Mouse (Mus musculus): ENCODE results near the gene Erc2.

Erc2 gene

DNA sequence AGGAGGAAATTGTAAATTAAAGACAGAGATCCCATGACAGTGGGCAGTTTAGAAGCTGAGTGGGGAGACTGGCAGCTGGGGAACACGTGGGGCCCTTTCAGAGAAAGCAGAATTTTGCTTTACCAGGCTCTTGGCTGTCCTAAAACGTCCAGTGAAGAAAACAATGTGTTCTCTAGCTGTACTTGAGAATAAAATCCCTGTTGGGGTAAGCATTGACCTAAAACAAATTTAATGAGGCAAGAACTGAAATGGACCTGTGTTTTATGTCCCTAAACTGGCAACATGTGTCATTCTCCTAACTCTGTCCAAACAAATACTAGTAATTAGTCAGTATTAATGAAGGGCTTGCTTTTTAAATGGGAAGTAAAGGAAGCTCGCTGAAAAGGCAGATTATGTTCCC lies 617.9 kb downstream of the Erc2 start:
- Histone ChIP-seq H3K4me3 (replicated peaks; ENCODE audit: low read length) (no peak overlapping the region), H3K36me3 (ENCODE audit: insufficient read depth, low read length) (no peaks in the 10 kb centered on the region), H3K4me1 (replicated peaks; ENCODE audit: low read depth, low read length) (peaks cover 16% of the 10 kb centered on the region), H3K9me3 (ENCODE audit: low read length) (no peaks in the 10 kb centered on the region), H3K27me3 (ENCODE audit: insufficient read depth, low read length) (peaks cover 26% of the 10 kb centered on the region)
- no peak for TF ChIP-seq POU5F1 (IDR thresholded peaks at IDR 0.05; ENCODE audit: borderline replicate concordance, low read length)
- TF ChIP-seq NANOG (IDR thresholded peaks at IDR 0.05; ENCODE audit: borderline replicate concordance, low read length), result no peak
- no peak for TF ChIP-seq CTCF (conservative IDR thresholded peaks at IDR 0.05; ENCODE audit: low read length)

DNA sequence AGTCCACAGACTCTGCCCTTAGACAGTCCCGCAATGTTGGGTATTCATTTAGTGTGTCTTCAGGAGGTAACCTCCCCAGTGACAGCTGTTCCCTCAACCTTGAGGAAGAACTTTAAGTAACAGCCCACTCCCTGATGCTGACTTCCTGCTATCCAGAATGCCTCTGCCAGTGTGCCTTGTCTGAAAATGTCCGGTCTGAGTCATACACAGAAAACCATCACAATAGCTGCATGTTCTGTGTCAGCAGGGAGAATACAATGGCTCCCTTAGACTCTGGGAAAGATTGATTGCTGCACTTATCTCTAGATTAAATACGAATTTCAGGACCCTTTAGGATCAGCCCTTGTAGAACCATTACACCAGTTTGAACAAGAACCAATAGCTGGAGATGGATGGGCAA lies 620.5 kb downstream of the Erc2 start:
- H3K27me3 ChIP-seq (ENCODE audit: insufficient read depth, low read length), result peaks cover 26% of the 10 kb centered on the region
- H3K9me3 ChIP-seq (ENCODE audit: low read length), result no peaks in the 10 kb centered on the region

DNA sequence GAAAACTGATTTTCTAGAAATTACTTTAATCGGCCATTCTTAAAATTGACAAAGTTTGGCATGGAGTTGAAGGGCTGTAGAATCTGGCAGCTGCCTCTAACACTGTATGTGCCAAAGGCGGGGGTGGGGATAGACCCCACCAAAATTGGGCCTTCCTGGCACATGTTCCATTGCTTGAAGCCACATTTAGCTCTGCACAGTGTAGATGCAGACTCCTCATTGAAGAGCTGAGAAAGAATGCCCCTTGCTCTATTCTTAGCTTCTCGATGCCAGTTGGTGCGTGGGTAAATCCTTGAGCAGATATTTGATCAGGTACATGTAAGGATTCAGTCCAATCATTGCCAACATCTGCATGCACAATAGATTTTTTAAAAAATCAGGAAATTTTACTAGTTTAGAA lies 621.2 kb downstream of the Erc2 start:
- no peaks in the 10 kb centered on the region for H3K36me3 ChIP-seq (ENCODE audit: insufficient read depth, low read length)
- H3K27me3 ChIP-seq (ENCODE audit: insufficient read depth, low read length), result peaks cover 26% of the 10 kb centered on the region
- no peaks in the 10 kb centered on the region for H3K9me3 ChIP-seq (ENCODE audit: low read length)
- H3K4me1 ChIP-seq (replicated peaks; ENCODE audit: low read depth, low read length), result peaks cover 11% of the 10 kb centered on the region
- no peak overlapping the region for H3K4me3 ChIP-seq (replicated peaks; ENCODE audit: low read length)
- TF ChIP-seq NANOG (IDR thresholded peaks at IDR 0.05; ENCODE audit: borderline replicate concordance, low read length), result no peak
- no peak for TF ChIP-seq POU5F1 (IDR thresholded peaks at IDR 0.05; ENCODE audit: borderline replicate concordance, low read length)
- TF ChIP-seq CTCF (conservative IDR thresholded peaks at IDR 0.05; ENCODE audit: low read length), result no peak

More for the DNA sequence above, 620.5 kb downstream of the Erc2 start:
- Histone ChIP-seq H3K36me3 (ENCODE audit: insufficient read depth, low read length) (no peaks in the 10 kb centered on the region), H3K4me3 (replicated peaks; ENCODE audit: low read length) (no peak overlapping the region), H3K4me1 (replicated peaks; ENCODE audit: low read depth, low read length) (peaks cover 16% of the 10 kb centered on the region)
- TF ChIP-seq POU5F1 (IDR thresholded peaks at IDR 0.05; ENCODE audit: borderline replicate concordance, low read length) (no peak), NANOG (IDR thresholded peaks at IDR 0.05; ENCODE audit: borderline replicate concordance, low read length) (no peak), CTCF (conservative IDR thresholded peaks at IDR 0.05; ENCODE audit: low read length) (no peak)

- Histone ChIP-seq H3K27me3 (ENCODE audit: insufficient read depth, low read length) (no peaks in the 10 kb centered on the region), H3K4me1 (replicated peaks; ENCODE audit: low read depth, low read length) (no peaks in the 10 kb centered on the region), H3K36me3 (ENCODE audit: insufficient read depth, low read length) (no peaks in the 10 kb centered on the region), H3K9me3 (ENCODE audit: low read length) (no peaks in the 10 kb centered on the region), H3K4me3 (replicated peaks; ENCODE audit: low read length) (no peak overlapping the region)
- TF ChIP-seq CTCF (conservative IDR thresholded peaks at IDR 0.05; ENCODE audit: low read length) (no peak), NANOG (IDR thresholded peaks at IDR 0.05; ENCODE audit: borderline replicate concordance, low read length) (no peak), POU5F1 (IDR thresholded peaks at IDR 0.05; ENCODE audit: borderline replicate concordance, low read length) (no peak)
Measured at GRCm38 (mm10) chr14:28262706-28263105, 640.5 kb downstream of the Erc2 start.

DNA sequence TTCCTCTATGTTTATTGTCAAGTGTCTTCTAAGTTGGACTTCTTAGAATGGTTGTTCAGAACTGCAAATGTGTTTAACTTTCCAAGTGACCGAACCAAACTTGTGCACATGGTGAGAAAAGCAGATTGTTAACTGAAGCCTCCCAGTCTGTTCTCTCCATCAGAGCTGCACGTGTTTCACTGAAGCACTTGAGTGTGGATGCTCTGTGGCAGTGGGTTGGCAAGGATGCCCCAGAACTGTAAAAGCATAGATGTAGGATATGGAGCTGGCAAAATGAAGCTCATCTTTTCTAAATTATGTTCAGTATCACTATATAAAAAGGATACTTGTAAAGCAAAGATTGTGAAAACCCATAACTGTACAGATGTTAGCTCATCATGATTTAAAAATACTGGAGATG lies 645.1 kb downstream of the Erc2 start:
- Histone ChIP-seq H3K4me3 (replicated peaks; ENCODE audit: low read length) (no peak overlapping the region), H3K4me1 (replicated peaks; ENCODE audit: low read depth, low read length) (no peaks in the 10 kb centered on the region), H3K27me3 (ENCODE audit: insufficient read depth, low read length) (no peaks in the 10 kb centered on the region), H3K9me3 (ENCODE audit: low read length) (no peaks in the 10 kb centered on the region), H3K36me3 (ENCODE audit: insufficient read depth, low read length) (no peaks in the 10 kb centered on the region)
- TF ChIP-seq CTCF (conservative IDR thresholded peaks at IDR 0.05; ENCODE audit: low read length), result no peak
- no peak for TF ChIP-seq POU5F1 (IDR thresholded peaks at IDR 0.05; ENCODE audit: borderline replicate concordance, low read length)

DNA sequence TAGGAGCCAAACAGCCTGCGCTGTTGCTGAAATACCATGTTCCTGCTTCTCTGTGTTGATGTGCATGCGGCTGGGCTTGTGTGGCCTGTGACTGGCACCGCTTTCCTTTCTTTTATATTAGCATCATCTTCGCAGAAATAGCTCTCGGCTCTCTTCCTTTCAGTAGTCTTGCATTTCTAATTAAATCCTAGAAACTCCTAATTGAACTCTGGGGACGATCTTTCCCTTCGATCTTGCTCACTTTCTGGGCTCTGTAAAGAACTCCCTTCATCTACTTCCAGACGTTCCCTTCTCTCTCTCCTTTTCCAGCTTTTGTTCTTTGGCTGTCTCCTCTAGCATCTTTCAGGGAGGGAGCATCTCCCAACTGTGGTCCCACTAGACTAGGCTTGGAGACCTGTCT lies 649.6 kb downstream of the Erc2 start:
- Histone ChIP-seq H3K36me3 (ENCODE audit: insufficient read depth, low read length) (no peaks in the 10 kb centered on the region), H3K9me3 (ENCODE audit: low read length) (no peaks in the 10 kb centered on the region), H3K27me3 (ENCODE audit: insufficient read depth, low read length) (no peaks in the 10 kb centered on the region), H3K4me3 (replicated peaks; ENCODE audit: low read length) (no peak overlapping the region), H3K4me1 (replicated peaks; ENCODE audit: low read depth, low read length) (no peaks in the 10 kb centered on the region)
- TF ChIP-seq CTCF (conservative IDR thresholded peaks at IDR 0.05; ENCODE audit: low read length) (no peak), POU5F1 (IDR thresholded peaks at IDR 0.05; ENCODE audit: borderline replicate concordance, low read length) (no peak), NANOG (IDR thresholded peaks at IDR 0.05; ENCODE audit: borderline replicate concordance, low read length) (no peak)

DNA sequence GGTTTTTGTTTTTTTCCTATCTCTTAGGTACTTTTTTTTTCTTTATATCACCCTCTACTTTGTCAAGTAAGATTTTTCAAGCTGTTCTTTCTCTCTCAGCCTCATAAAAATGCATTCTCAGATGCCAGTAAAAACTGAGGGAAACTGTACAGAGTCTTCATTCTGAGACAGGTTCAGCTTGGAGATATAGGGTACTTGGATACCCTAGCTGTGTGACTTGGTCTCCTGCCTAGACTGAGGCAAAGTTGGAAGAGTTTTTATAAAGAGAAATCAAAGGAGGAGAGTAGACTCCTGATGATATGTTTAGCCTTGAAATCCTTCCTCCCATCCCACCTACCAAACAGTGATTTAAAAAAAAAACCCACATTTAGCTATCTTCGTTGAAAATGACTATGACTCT lies 651.4 kb downstream of the Erc2 start:
- no peaks in the 10 kb centered on the region for H3K4me1 ChIP-seq (replicated peaks; ENCODE audit: low read depth, low read length)
- H3K36me3 ChIP-seq (ENCODE audit: insufficient read depth, low read length), result no peaks in the 10 kb centered on the region
- TF ChIP-seq NANOG (IDR thresholded peaks at IDR 0.05; ENCODE audit: borderline replicate concordance, low read length), result no peak
- no peak for TF ChIP-seq POU5F1 (IDR thresholded peaks at IDR 0.05; ENCODE audit: borderline replicate concordance, low read length)
- TF ChIP-seq CTCF (conservative IDR thresholded peaks at IDR 0.05; ENCODE audit: low read length), result no peak
- no peaks in the 10 kb centered on the region for H3K27me3 ChIP-seq (ENCODE audit: insufficient read depth, low read length)
- no peak overlapping the region for H3K4me3 ChIP-seq (replicated peaks; ENCODE audit: low read length)
- H3K9me3 ChIP-seq (ENCODE audit: low read length), result no peaks in the 10 kb centered on the region

DNA sequence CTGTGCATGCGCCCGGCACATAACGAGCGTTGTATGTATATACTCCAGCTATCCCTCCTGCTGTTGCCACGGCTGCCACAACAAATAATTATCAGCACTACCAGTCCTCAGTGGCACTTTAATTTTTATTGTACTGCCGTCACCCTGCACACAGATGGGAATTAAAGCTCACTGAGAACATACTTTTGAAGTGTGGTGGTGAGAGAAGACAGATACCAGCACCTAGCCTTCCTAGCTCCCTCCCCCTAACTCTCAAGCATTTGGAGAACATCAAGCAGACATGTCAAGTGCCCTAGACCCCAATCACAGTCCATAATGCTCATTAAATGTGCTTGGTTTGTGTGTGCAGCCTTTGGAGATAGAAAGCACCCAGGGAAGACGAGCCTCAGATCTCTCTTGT lies 652.6 kb downstream of the Erc2 start:
- Histone ChIP-seq H3K4me3 (replicated peaks; ENCODE audit: low read length) (no peak overlapping the region), H3K4me1 (replicated peaks; ENCODE audit: low read depth, low read length) (no peaks in the 10 kb centered on the region), H3K36me3 (ENCODE audit: insufficient read depth, low read length) (no peaks in the 10 kb centered on the region), H3K27me3 (ENCODE audit: insufficient read depth, low read length) (no peaks in the 10 kb centered on the region), H3K9me3 (ENCODE audit: low read length) (no peaks in the 10 kb centered on the region)
- TF ChIP-seq NANOG (IDR thresholded peaks at IDR 0.05; ENCODE audit: borderline replicate concordance, low read length) (no peak), POU5F1 (IDR thresholded peaks at IDR 0.05; ENCODE audit: borderline replicate concordance, low read length) (no peak), CTCF (conservative IDR thresholded peaks at IDR 0.05; ENCODE audit: low read length) (no peak)

DNA sequence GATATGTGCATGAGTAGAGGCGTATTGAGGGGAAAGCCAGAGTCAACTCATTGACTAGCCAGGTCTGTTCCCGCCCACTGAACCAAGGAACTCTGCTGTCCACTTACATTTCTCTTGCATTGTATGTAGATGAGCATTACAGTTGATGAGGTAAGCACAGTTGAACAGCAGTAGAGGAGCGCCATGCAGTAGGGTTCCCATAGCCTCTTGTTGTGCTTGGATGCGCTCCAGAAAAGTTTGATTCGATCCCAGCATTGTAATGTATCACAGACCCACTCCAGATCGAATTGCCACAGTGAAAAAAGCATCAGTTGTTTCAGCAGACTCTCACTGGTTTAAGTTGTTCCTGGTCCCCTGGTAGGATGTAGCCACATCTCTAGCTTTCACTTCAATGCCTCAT lies 656.7 kb downstream of the Erc2 start:
- Histone ChIP-seq H3K36me3 (ENCODE audit: insufficient read depth, low read length) (no peaks in the 10 kb centered on the region), H3K4me3 (replicated peaks; ENCODE audit: low read length) (no peak overlapping the region), H3K27me3 (ENCODE audit: insufficient read depth, low read length) (no peaks in the 10 kb centered on the region), H3K4me1 (replicated peaks; ENCODE audit: low read depth, low read length) (no peaks in the 10 kb centered on the region), H3K9me3 (ENCODE audit: low read length) (no peaks in the 10 kb centered on the region)
- TF ChIP-seq CTCF (conservative IDR thresholded peaks at IDR 0.05; ENCODE audit: low read length) (no peak), POU5F1 (IDR thresholded peaks at IDR 0.05; ENCODE audit: borderline replicate concordance, low read length) (no peak), NANOG (IDR thresholded peaks at IDR 0.05; ENCODE audit: borderline replicate concordance, low read length) (no peak)

Measured in E14TG2a.4 (cell line).